Mouse (Mus musculus) midbrain, embryonic 14.5 days (tissue): ENCODE results near the gene Ube2g2. TPM values are rescaled to one million over a fixed set of nuclear protein-coding genes. Genes with fewer than 3 reads are reported as not detected.

Experiments used
- ATAC-seq: fragments of 200-750 bp; cut with Nextera tagmentation; 2 replicates; pipeline ENCODE4 v1.8.0; 2017; ENCODE audit warnings: moderate number of reproducible peaks, moderate library complexity; ENCODE audit not compliant: low FRiP score, low TSS enrichment
- DNase-seq: peaks from one replicate; pipeline ENCODE4 v3.0.0-alpha.2; 2015
- H3K27ac ChIP-seq: fragments of 300-500 bp; sonication (generic); replicated peaks from 2 replicates; pipeline ENCODE4 v1.5.1; 2014; ENCODE audit warnings: mild to moderate bottlenecking, low read depth, low read length, moderate library complexity
- H3K27me3 ChIP-seq: fragments of 300-500 bp; sonication (generic); 2 replicates; pipeline ENCODE4 v1.6.1; 2014; ENCODE audit warnings: low read length, control low read depth, mixed read lengths; ENCODE audit not compliant: control insufficient read depth, insufficient read depth
- H3K36me3 ChIP-seq: fragments of 300-500 bp; sonication (generic); 2 replicates; pipeline ENCODE4 v1.6.1; 2014; ENCODE audit warnings: low read length, control low read depth; ENCODE audit not compliant: control insufficient read depth, insufficient read depth
- H3K4me1 ChIP-seq: fragments of 300-500 bp; sonication (generic); 2 replicates; pipeline ENCODE4 v1.6.1; 2014; ENCODE audit warnings: mild to moderate bottlenecking, antibody characterized with exemption, low read length, control low read depth; ENCODE audit not compliant: control insufficient read depth, insufficient read depth
- H3K4me2 ChIP-seq: fragments of 300-500 bp; sonication (generic); 2 replicates; pipeline ENCODE4 v1.6.1; 2014; ENCODE audit warnings: mild to moderate bottlenecking, low read length, moderate library complexity
- H3K4me3 ChIP-seq: fragments of 300-500 bp; sonication (generic); replicated peaks from 2 replicates; pipeline ENCODE4 v1.5.1; 2014; ENCODE audit warnings: low read depth, low read length
- H3K9ac ChIP-seq: fragments of 300-500 bp; sonication (generic); replicated peaks from 2 replicates; pipeline ENCODE4 v1.6.1; 2014; ENCODE audit warnings: mild to moderate bottlenecking, low read length, moderate library complexity
- H3K9me3 ChIP-seq: fragments of 300-500 bp; sonication (generic); 2 replicates; pipeline ENCODE4 v1.6.1; 2016; ENCODE audit warnings: low read length, control low read depth, mixed read lengths; ENCODE audit not compliant: control insufficient read depth
- WGBS: fragments of 180-500 bp; shearing (Covaris S2); extraction: QIAGEN DNeasy Blood & Tissue Kit; methylation state at CpG from one replicate; pipeline ENCODE4 v1.1.7; 2014; 5-methylcytosine and 5-hydroxymethylcytosine counted together
- polyA plus RNA-seq: library from polyadenylated mRNA; unstranded; fragments of >200 nt; fragmentation: Nextera tagmentation; extraction: Ambion mirVana; gene quantifications from 2 replicates; pipeline ENCODE4 v1.2.1, GENCODE M21; 2014

Ube2g2 gene
- polyA plus RNA-seq, 1 experiment from 2014 or later, result 55.6 TPM

DNA sequence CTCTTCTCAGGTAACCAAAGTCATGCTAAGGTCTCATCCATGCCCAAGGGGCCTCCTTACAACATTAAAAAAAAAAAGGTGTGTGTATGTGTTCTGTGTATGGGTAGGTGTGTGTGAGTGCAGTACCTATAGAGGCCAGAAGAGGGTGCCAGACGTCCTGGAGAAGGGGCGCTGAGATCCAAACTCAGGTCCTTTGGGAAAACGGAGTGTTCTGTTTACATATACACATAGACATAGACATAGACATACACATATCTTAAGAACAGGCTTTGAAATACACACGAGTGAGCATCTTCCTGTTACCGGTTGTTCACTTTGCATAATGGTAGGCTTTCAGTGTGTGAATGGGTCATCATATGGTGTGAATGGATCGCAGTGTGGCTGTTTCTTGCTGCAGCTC is 18.0 kb upstream of the Ube2g2 start:
- 92% methylated on average over 6 of the region's 6 CpGs for WGBS
- H3K9ac ChIP-seq, result no peak overlapping the region
- H3K4me1 ChIP-seq, result peaks cover 12% of the 10 kb centered on the region
- no peak overlapping the region for H3K4me2 ChIP-seq
- H3K9me3 ChIP-seq, result no peaks in the 10 kb centered on the region
- no peak overlapping the region for H3K4me3 ChIP-seq
- H3K27ac ChIP-seq, result no peak overlapping the region
- no peaks in the 10 kb centered on the region for H3K27me3 ChIP-seq
- ATAC-seq (no peak), DNase-seq (no peak)
- peaks cover 5% of the 10 kb centered on the region; the same call in 1 of the 2 replicates for H3K36me3 ChIP-seq

DNA sequence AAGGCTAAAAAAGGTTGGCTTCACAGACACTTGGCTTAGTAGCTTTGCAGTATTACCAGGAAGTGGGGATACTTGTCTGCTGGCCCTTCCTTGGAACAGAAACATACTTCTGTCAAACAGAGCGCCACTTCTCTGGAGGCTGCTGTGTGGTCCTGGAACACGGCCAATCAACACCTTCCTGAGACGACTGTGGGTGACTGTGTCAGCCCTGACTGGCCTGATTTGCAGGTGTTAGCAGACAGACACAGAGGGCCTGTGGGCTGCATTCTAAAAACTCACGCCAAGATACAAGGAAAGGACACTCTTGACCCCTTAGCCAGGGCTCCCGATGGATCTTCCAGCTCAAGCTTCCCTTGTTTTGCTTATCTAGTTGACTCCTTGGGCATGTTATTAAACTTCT is 17.1 kb upstream of the Ube2g2 start:
- Histone ChIP-seq H3K9ac (no peak overlapping the region), H3K4me3 (no peak overlapping the region), H3K9me3 (no peaks in the 10 kb centered on the region), H3K4me1 (peaks cover 12% of the 10 kb centered on the region), H3K27ac (no peak overlapping the region), H3K4me2 (no peak overlapping the region), H3K27me3 (no peaks in the 10 kb centered on the region), H3K36me3 (peaks cover 6% of the 10 kb centered on the region; the same call in 1 of the 2 replicates)
- DNase-seq (no peak), ATAC-seq (no peak)
- 91% methylated on average over 5 of the region's 5 CpGs for WGBS

GRCm38 (mm10) chr10:77605368-77605767 is 16.7 kb upstream of the Ube2g2 start:
- no peak overlapping the region; the same call in 1 of the 2 replicates for H3K9ac ChIP-seq

DNA sequence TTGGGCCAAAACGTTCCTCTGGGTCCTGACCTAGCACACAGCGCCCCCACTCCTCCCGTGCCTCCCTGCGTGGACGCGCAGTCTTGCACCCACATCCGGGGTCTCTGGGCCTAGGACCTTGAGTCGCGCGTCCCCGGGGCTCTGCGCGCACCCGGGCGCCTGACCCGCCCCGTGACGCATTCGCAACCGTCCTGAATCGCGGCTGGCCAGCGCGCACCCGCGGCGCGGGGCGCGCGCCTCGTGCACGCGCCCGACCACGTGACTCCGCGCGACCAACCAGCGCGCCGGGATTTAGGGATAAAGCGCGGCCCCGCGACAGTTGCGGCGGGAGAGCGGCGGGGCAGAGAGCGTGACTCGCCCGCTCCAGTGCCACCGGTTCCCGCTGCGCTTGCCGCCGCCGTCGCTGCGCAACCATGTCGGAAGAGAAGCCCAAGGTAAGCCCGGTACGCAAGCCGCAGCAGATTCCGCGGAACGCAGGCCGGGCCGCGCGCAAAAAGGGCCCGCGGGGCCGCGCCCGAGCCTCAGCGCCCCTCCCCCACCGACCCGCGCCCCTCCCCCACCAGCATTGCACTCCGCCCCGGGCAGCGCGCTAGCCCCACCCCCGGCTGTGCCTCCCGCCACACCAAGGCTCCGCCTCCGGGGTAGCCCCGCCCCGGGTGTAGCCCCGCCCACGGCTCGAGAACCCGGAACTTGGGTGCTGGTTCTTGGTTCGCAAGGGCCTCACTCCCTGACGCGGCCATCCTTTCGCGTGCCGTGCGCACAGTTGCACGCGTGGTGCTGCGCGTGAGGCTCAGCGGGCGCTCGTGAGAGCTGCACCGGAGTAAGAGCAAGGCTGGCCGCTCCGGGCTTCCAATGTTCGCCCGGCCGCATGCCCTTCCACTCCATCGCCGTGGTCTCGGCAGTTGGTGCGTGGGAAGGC is 15.9 kb upstream of the Ube2g2 start, which contains the start of the genes Sumo3 and Gm49325:
Gene Sumo3, plus strand, starts transcription at position 190 of the 919 bp plus-strand sequence.
Gene Gm49325, plus strand, starts transcription at position 290 of the 919 bp plus-strand sequence.
- H3K36me3 ChIP-seq, result peaks cover 18% of the 10 kb centered on the region
- H3K27ac ChIP-seq, result peak within 1 kb of the TSS; percentile 95
- H3K4me2 ChIP-seq, result peak within 1 kb of the TSS; percentile 86
- peak within 1 kb of the TSS; percentile 75 for H3K9ac ChIP-seq
- ATAC-seq, result peak; percentile 87
- peaks cover 12% of the 10 kb centered on the region for H3K4me1 ChIP-seq
- no peaks in the 10 kb centered on the region for H3K9me3 ChIP-seq
- no peaks in the 10 kb centered on the region for H3K27me3 ChIP-seq
- WGBS, result 1% methylated on average over 117 of the region's 119 CpGs
- peak; percentile 93 for DNase-seq
- peak within 1 kb of the TSS; percentile 71 for H3K4me3 ChIP-seq

More at GRCm38 (mm10) chr10:77605368-77605767, 16.7 kb upstream of the Ube2g2 start:
- peaks cover 12% of the 10 kb centered on the region for H3K4me1 ChIP-seq
- WGBS, result 17% methylated on average over 1 of the region's 1 CpGs
- H3K36me3 ChIP-seq, result peaks cover 10% of the 10 kb centered on the region
- peak; percentile 67 for DNase-seq
- no peaks in the 10 kb centered on the region for H3K27me3 ChIP-seq
- H3K4me3 ChIP-seq, result peak overlapping the region; percentile 71
- no peaks in the 10 kb centered on the region for H3K9me3 ChIP-seq
- H3K4me2 ChIP-seq, result peak overlapping the region; percentile 86
- no peak for ATAC-seq
- H3K27ac ChIP-seq, result peak overlapping the region; percentile 95

GRCm38 (mm10) chr10:77606855-77607254 is 15.2 kb upstream of the Ube2g2 start:
- DNase-seq, result no peak
- peak overlapping the region; percentile 71 for H3K4me3 ChIP-seq
- peak overlapping the region; percentile 86 for H3K4me2 ChIP-seq
- peak overlapping the region; percentile 75 for H3K9ac ChIP-seq
- WGBS, result 47% methylated on average over 7 of the region's 7 CpGs
- H3K9me3 ChIP-seq, result no peaks in the 10 kb centered on the region
- H3K27ac ChIP-seq, result peak overlapping the region; percentile 95
- peaks cover 25% of the 10 kb centered on the region for H3K36me3 ChIP-seq
- no peaks in the 10 kb centered on the region for H3K27me3 ChIP-seq
- ATAC-seq, result no peak; the same call in none of the 2 replicates
- peaks cover 12% of the 10 kb centered on the region for H3K4me1 ChIP-seq

GRCm38 (mm10) chr10:77607441-77607840 is 14.6 kb upstream of the Ube2g2 start:
- Histone ChIP-seq H3K9me3 (no peaks in the 10 kb centered on the region), H3K36me3 (peaks cover 28% of the 10 kb centered on the region), H3K4me2 (peak overlapping the region; percentile 86), H3K4me3 (peak overlapping the region; percentile 71; the same call in 1 of the 2 replicates), H3K9ac (no peak overlapping the region; the same call in 1 of the 2 replicates), H3K4me1 (peaks cover 12% of the 10 kb centered on the region), H3K27ac (no peak overlapping the region), H3K27me3 (no peaks in the 10 kb centered on the region)
- no peak for ATAC-seq
- no peak for DNase-seq
- 72% methylated on average over 5 of the region's 5 CpGs for WGBS

- Histone ChIP-seq H3K36me3 (peaks cover 35% of the 10 kb centered on the region), H3K4me2 (no peak overlapping the region), H3K27me3 (no peaks in the 10 kb centered on the region), H3K9me3 (no peaks in the 10 kb centered on the region), H3K9ac (no peak overlapping the region), H3K4me3 (no peak overlapping the region), H3K4me1 (peaks cover 12% of the 10 kb centered on the region), H3K27ac (no peak overlapping the region)
- DNase-seq, result no peak
- no peak for ATAC-seq
- WGBS, result 67% methylated on average over 8 of the region's 8 CpGs
Observed at GRCm38 (mm10) chr10:77608589-77608988, 13.5 kb upstream of the Ube2g2 start.

DNA sequence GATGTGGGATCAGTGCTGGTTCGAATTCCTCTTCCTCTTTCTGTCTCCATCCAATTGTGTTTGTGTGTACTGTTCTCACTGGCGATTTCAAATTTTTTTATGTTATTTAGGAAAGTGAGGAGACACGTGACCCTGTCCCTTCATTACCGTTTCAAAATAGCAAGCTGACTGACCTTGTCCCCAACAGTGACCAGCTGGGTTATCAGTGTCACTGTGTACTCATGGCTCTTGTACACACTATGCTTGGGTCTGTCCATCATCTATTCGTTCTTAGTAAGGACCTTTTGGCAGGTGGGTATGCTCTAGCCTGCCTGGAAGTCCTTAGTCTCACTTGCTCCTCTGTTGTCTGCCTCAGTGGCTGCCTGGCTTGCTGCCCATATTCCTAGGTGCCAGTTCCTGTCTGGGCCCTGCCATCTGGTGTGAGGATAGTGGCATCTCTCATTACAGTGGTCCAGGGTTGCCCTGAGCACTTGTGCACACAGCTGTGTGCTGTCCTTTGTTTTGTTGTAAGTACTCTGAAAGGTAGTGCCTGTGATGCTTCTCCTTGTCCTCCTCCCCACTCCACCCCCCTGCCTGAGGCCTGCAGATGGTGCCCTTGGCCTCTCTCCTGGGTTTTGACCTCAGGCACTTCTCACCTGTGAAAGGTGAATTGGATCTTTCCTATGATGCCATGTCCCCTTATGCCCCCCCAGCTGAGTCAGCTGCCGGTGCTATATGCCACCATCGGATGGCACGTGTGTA is 11.7 kb upstream of the Ube2g2 start:
- Histone ChIP-seq H3K9me3 (no peaks in the 10 kb centered on the region), H3K4me2 (no peak overlapping the region), H3K9ac (no peak overlapping the region), H3K4me3 (no peak overlapping the region), H3K4me1 (peaks cover 12% of the 10 kb centered on the region), H3K27me3 (no peaks in the 10 kb centered on the region), H3K36me3 (peaks cover 53% of the 10 kb centered on the region), H3K27ac (no peak overlapping the region)
- DNase-seq (no peak), ATAC-seq (no peak)
- WGBS, result 91% methylated on average over 8 of the region's 8 CpGs
